Mouse (Mus musculus) liver, postnatal 0 days (tissue): Measurements from ENCODE around the gene Ndufs8. TPM values are rescaled to one million over a fixed set of nuclear protein-coding genes. Genes with fewer than 3 reads are reported as not detected.
A peak's percentile ranks its signal among the peaks of the same experiment; 100 is the strongest.

Source experiments
- ATAC-seq: fragments of 200-750 bp; cut with Nextera tagmentation; 2 replicates; pipeline ENCODE4 v1.8.0; 2017; ENCODE audit warnings: mild to moderate bottlenecking, moderate library complexity
- DNase-seq: peaks from one replicate; pipeline ENCODE4 v3.0.0-alpha.2; 2016
- H3K27ac ChIP-seq: fragments of 300-500 bp; sonication (generic); 2 replicates; pipeline ENCODE4 v1.5.1; 2014; ENCODE audit warnings: antibody characterized with exemption, moderate library complexity, mild to moderate bottlenecking, low read depth
- H3K27me3 ChIP-seq: fragments of 300-500 bp; sonication (generic); 2 replicates; pipeline ENCODE4 v1.6.1; 2014; ENCODE audit warnings: low read length, control low read depth, mixed read lengths; ENCODE audit not compliant: insufficient read depth
- H3K36me3 ChIP-seq: fragments of 300-500 bp; sonication (generic); replicated peaks from 2 replicates; pipeline ENCODE4 v1.6.1; 2014; ENCODE audit warnings: mild to moderate bottlenecking, control low read depth, low read length, moderate library complexity, mixed read lengths; ENCODE audit not compliant: insufficient read depth
- H3K4me1 ChIP-seq: fragments of 300-500 bp; sonication (generic); 2 replicates; pipeline ENCODE4 v1.6.1; 2014; ENCODE audit warnings: antibody characterized with exemption, mild to moderate bottlenecking, control low read depth; ENCODE audit not compliant: insufficient read depth
- H3K4me2 ChIP-seq: fragments of 300-500 bp; sonication (generic); 2 replicates; pipeline ENCODE4 v1.6.1; 2014; ENCODE audit warnings: low read depth, mild to moderate bottlenecking, low read length, moderate library complexity, mixed read lengths
- H3K4me3 ChIP-seq: fragments of 300-500 bp; sonication (generic); 2 replicates; pipeline ENCODE4 v1.5.1; 2014; ENCODE audit warnings: low read depth, low read length
- H3K9ac ChIP-seq: fragments of 300-500 bp; sonication (generic); replicated peaks from 2 replicates; pipeline ENCODE4 v1.6.1; 2014; ENCODE audit warnings: mild to moderate bottlenecking, moderate library complexity
- H3K9me3 ChIP-seq: fragments of 300-500 bp; sonication (generic); 2 replicates; pipeline ENCODE4 v1.6.1; 2016; ENCODE audit warnings: mild to moderate bottlenecking, control low read depth, low read length, mixed read lengths
- CTCF ChIP-seq: sonication (generic); IDR thresholded peaks from 2 replicates; pipeline ENCODE4 v1.5.1; 2016; ENCODE audit warnings: antibody characterized with exemption, low read depth
- EP300 ChIP-seq: IDR thresholded peaks from 2 replicates; pipeline ENCODE4 v1.6.1; 2016; ENCODE audit warnings: antibody characterized with exemption, low read depth, mild to moderate bottlenecking
- WGBS: fragments of 180-500 bp; shearing (Covaris S2); extraction: QIAGEN DNeasy Blood & Tissue Kit; methylation state at CpG from one replicate; pipeline ENCODE4 v1.1.7; 2014; ENCODE audit not compliant: insufficient replicate concordance; 5-methylcytosine and 5-hydroxymethylcytosine counted together
- polyA plus RNA-seq: library from polyadenylated mRNA; unstranded; fragments of >200 nt; fragmentation: Nextera tagmentation; extraction: Ambion mirVana; gene quantifications from 2 replicates; pipeline ENCODE4 v1.2.1, GENCODE M21; 2015

The Ndufs8 gene
- polyA plus RNA-seq, 1 experiment from 2014 or later = 167 TPM

- TF ChIP-seq EP300 (no peak), CTCF (no peak)
- WGBS = 84% methylated on average over 2 of the region's 2 CpGs
- H3K4me2 ChIP-seq = no peak overlapping the region
- peaks cover 6% of the 10 kb centered on the region for H3K4me1 ChIP-seq
- no peaks in the 10 kb centered on the region for H3K27me3 ChIP-seq
- H3K4me3 ChIP-seq = no peak overlapping the region
- peak overlapping the region; percentile 34; the same call in 1 of the 2 replicates for H3K27ac ChIP-seq
- no peak overlapping the region for H3K9ac ChIP-seq
- ATAC-seq = no peak
- DNase-seq = no peak
- H3K9me3 ChIP-seq = no peaks in the 10 kb centered on the region
- peaks cover 88% of the 10 kb centered on the region for H3K36me3 ChIP-seq
Measured at GRCm38 (mm10) chr19:3894294-3894693, 18.3 kb downstream of the Ndufs8 start.

- no peak overlapping the region for H3K9ac ChIP-seq
- no peak for ATAC-seq
- no peak overlapping the region for H3K4me3 ChIP-seq
- TF ChIP-seq EP300 = no peak
- TF ChIP-seq CTCF = no peak
- no peak for DNase-seq
- H3K4me2 ChIP-seq = no peak overlapping the region
- 68% methylated on average over 4 of the region's 4 CpGs for WGBS
- peaks cover 91% of the 10 kb centered on the region for H3K36me3 ChIP-seq
- H3K9me3 ChIP-seq = no peaks in the 10 kb centered on the region
- no peaks in the 10 kb centered on the region for H3K27me3 ChIP-seq
- H3K4me1 ChIP-seq = peaks cover 6% of the 10 kb centered on the region
- H3K27ac ChIP-seq = 0 out of 2 replicates have a peak overlapping the region, but pooled peaks have one; percentile 29
Measured at GRCm38 (mm10) chr19:3893545-3894116, 18.9 kb downstream of the Ndufs8 start.

GRCm38 (mm10) chr19:3890181-3890580, 22.4 kb downstream of the Ndufs8 start:
- Histone ChIP-seq H3K27ac (no peak overlapping the region), H3K36me3 (peaks cover 89% of the 10 kb centered on the region), H3K4me2 (no peak overlapping the region), H3K9ac (no peak overlapping the region), H3K4me3 (no peak overlapping the region), H3K4me1 (peaks cover 6% of the 10 kb centered on the region), H3K27me3 (no peaks in the 10 kb centered on the region), H3K9me3 (no peaks in the 10 kb centered on the region)
- DNase-seq (peak; percentile 60), ATAC-seq (no peak)
- WGBS = 75% methylated on average over 8 of the region's 8 CpGs
- TF ChIP-seq EP300 (0 out of 2 replicates have a peak, but pooled peaks have one; percentile 19), CTCF (peak; percentile 61)

GRCm38 (mm10) chr19:3889096-3889495, 23.5 kb downstream of the Ndufs8 start:
- H3K27ac ChIP-seq = no peak overlapping the region
- no peak overlapping the region for H3K4me3 ChIP-seq
- no peak overlapping the region for H3K9ac ChIP-seq
- WGBS = 80% methylated on average over 5 of the region's 5 CpGs
- no peaks in the 10 kb centered on the region for H3K9me3 ChIP-seq
- TF ChIP-seq EP300 (no peak), CTCF (no peak)
- H3K4me2 ChIP-seq = no peak overlapping the region
- peaks cover 6% of the 10 kb centered on the region for H3K4me1 ChIP-seq
- no peaks in the 10 kb centered on the region for H3K27me3 ChIP-seq
- peaks cover 81% of the 10 kb centered on the region for H3K36me3 ChIP-seq
- no peak for ATAC-seq
- DNase-seq = no peak

GRCm38 (mm10) chr19:3884325-3884990, 28.1 kb downstream of the Ndufs8 start:
- WGBS = 62% methylated on average over 6 of the region's 6 CpGs
- peaks cover 12% of the 10 kb centered on the region for H3K4me1 ChIP-seq
- H3K27me3 ChIP-seq = no peaks in the 10 kb centered on the region
- no peak overlapping the region for H3K4me2 ChIP-seq
- TF ChIP-seq CTCF (no peak), EP300 (no peak)
- no peak overlapping the region for H3K4me3 ChIP-seq
- H3K9me3 ChIP-seq = no peaks in the 10 kb centered on the region
- no peak overlapping the region for H3K27ac ChIP-seq
- peaks cover 52% of the 10 kb centered on the region for H3K36me3 ChIP-seq
- DNase-seq (no peak), ATAC-seq (no peak)
- H3K9ac ChIP-seq = no peak overlapping the region

GRCm38 (mm10) chr19:3882214-3882613, 30.4 kb downstream of the Ndufs8 start:
- Histone ChIP-seq H3K4me1 (peaks cover 18% of the 10 kb centered on the region), H3K27me3 (no peaks in the 10 kb centered on the region), H3K9ac (no peak overlapping the region), H3K27ac (peak overlapping the region; percentile 72; the same call in 1 of the 2 replicates), H3K36me3 (peaks cover 42% of the 10 kb centered on the region), H3K4me2 (0 out of 2 replicates have a peak overlapping the region, but pooled peaks have one; percentile 11), H3K9me3 (no peaks in the 10 kb centered on the region), H3K4me3 (no peak overlapping the region)
- WGBS = 53% methylated on average over 4 of the region's 4 CpGs
- DNase-seq (no peak), ATAC-seq (no peak)
- TF ChIP-seq CTCF (no peak), EP300 (no peak)
